10 mouse cellular contexts compared by ENCODE assay signal in the genomic region with DNA sequence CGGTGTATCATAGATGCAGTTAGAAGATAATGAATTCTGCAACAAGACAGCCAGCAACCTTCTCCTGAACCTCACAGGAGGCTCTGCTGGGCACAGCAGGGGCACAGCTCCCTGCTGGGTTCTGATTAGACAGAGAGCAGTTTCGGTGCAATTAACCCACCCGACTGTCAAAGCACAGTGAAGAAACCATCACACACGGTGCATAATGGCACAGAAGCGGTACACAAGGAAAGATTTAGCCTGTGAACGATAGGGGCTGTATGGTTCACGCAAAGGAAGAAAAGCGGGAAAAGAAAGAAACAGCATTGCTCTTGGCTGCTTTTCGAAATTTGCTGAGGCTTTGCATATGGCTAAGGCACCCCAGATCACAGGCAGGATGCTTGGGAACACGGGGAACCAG. TPM values are rescaled to one million over a fixed set of nuclear protein-coding genes. Genes with fewer than 3 reads are reported as not detected.
DNase-seq lines count a peak whose midpoint lies in the region; ATAC-seq lines count a peak whose summit lies in the region.
"Had no signal": no experiment of that assay in that cellular context is flagged by ENCODE, and none has a peak within 500 bp of the region (broad histone marks: within the 10 kb centered on the region; RNA-seq: fewer than 3 reads in every experiment).

No protein-coding gene starts in this region.

- no peaks in the 10 kb centered on the region for H3K9me3 ChIP-seq in kidney, embryonic 16.5 days (ENCODE audit: low read length)
- no peaks in the 10 kb centered on the region for H3K9me3 ChIP-seq in embryonic facial prominence, embryonic 13.5 days
- no peaks in the 10 kb centered on the region for H3K9me3 ChIP-seq in hindbrain, embryonic 11.5 days (ENCODE audit: control insufficient read depth, low read length)
- H3K9me3 ChIP-seq in neural tube, embryonic 14.5 days (ENCODE audit: control insufficient read depth, low read length): no peaks in the 10 kb centered on the region
- H3K9me3 ChIP-seq: embryonic facial prominence, embryonic 15.5 days had no signal

- no peaks in the 10 kb centered on the region for H3K36me3 ChIP-seq in kidney, embryonic 16.5 days (ENCODE audit: insufficient read depth, low read length)
- no peaks in the 10 kb centered on the region for H3K36me3 ChIP-seq in embryonic facial prominence, embryonic 13.5 days
- no peaks in the 10 kb centered on the region for H3K36me3 ChIP-seq in hindbrain, embryonic 11.5 days (ENCODE audit: control insufficient read depth, insufficient read depth, low read length)
- no peaks in the 10 kb centered on the region for H3K36me3 ChIP-seq in neural tube, embryonic 14.5 days (ENCODE audit: control insufficient read depth, insufficient read depth, low read length)
- H3K36me3 ChIP-seq: embryonic facial prominence, embryonic 15.5 days had no signal

- no peak overlapping the region for H3K4me2 ChIP-seq in kidney, embryonic 16.5 days (replicated peaks; ENCODE audit: low read depth, low read length)
- no peak overlapping the region for H3K4me2 ChIP-seq in embryonic facial prominence, embryonic 13.5 days
- no peak overlapping the region for H3K4me2 ChIP-seq in hindbrain, embryonic 11.5 days (replicated peaks; ENCODE audit: low read depth, low read length)
- H3K4me2 ChIP-seq in neural tube, embryonic 14.5 days (ENCODE audit: low read depth, low read length): peak overlapping the region; percentile 3; the same call in 1 of the 2 replicates
- H3K4me2 ChIP-seq: embryonic facial prominence, embryonic 15.5 days had no signal

- no peak for ATAC-seq in kidney, embryonic 16.5 days (ENCODE audit: low FRiP score, low TSS enrichment)
- ATAC-seq in embryonic facial prominence, embryonic 13.5 days (ENCODE audit: insufficient number of reproducible peaks, insufficient read depth, low FRiP score, low TSS enrichment, low read depth): no peak
- ATAC-seq in hindbrain, embryonic 11.5 days (ENCODE audit: low FRiP score): peak; percentile 43; the same call in 1 of the 2 replicates
- peak; percentile 74 for ATAC-seq in neural tube, embryonic 14.5 days (ENCODE audit: low read depth)

- WGBS in kidney, embryonic 16.5 days: 46% methylated on average over 10 of the region's 10 CpGs
- WGBS in embryonic facial prominence, embryonic 13.5 days: 42% methylated on average over 10 of the region's 10 CpGs
- WGBS in hindbrain, embryonic 11.5 days: 35% methylated on average over 10 of the region's 10 CpGs
- 13% methylated on average over 10 of the region's 10 CpGs for WGBS in neural tube, embryonic 14.5 days

- intact Hi-C loops in left cerebral cortex, postnatal 25 days (cut with DNase I): no loop called here

- peak overlapping the region; percentile 69; the same call in 1 of the 2 replicates for H3K27ac ChIP-seq in kidney, embryonic 16.5 days (ENCODE audit: low read length)
- peak overlapping the region; percentile 36 for H3K27ac ChIP-seq in embryonic facial prominence, embryonic 13.5 days
- H3K27ac ChIP-seq in hindbrain, embryonic 11.5 days (ENCODE audit: low read depth, low read length): no peak overlapping the region
- H3K27ac ChIP-seq in neural tube, embryonic 14.5 days (ENCODE audit: low read depth, low read length): peak overlapping the region; percentile 18; the same call in 1 of the 2 replicates

- no peak for DNase-seq in kidney, adult 9 months
- peak; percentile 32 for DNase-seq in hindbrain, embryonic 11.5 days (ENCODE audit: low spot score)
- no peak for DNase-seq in adrenal gland, adult 2 months
- no peak for DNase-seq in left cerebral cortex, postnatal 25 days (ENCODE audit: low spot score in 2 of 2)
- DNase-seq: heart, postnatal 36 days; thymus, adult 2 months had no signal

- no peaks in the 10 kb centered on the region for H3K27me3 ChIP-seq in kidney, embryonic 16.5 days (ENCODE audit: insufficient read depth, low read length)
- no peaks in the 10 kb centered on the region for H3K27me3 ChIP-seq in embryonic facial prominence, embryonic 13.5 days
- no peaks in the 10 kb centered on the region; the same call in 1 of the 2 replicates for H3K27me3 ChIP-seq in hindbrain, embryonic 11.5 days (ENCODE audit: control insufficient read depth, insufficient read depth, low read length)
- no peaks in the 10 kb centered on the region for H3K27me3 ChIP-seq in neural tube, embryonic 14.5 days (ENCODE audit: control insufficient read depth, insufficient read depth, low read length)
- H3K27me3 ChIP-seq: embryonic facial prominence, embryonic 15.5 days had no signal

- peaks cover 23% of the 10 kb centered on the region for H3K4me1 ChIP-seq in kidney, embryonic 16.5 days (ENCODE audit: insufficient read depth, low read length)
- H3K4me1 ChIP-seq in embryonic facial prominence, embryonic 13.5 days: peaks cover 31% of the 10 kb centered on the region
- no peaks in the 10 kb centered on the region for H3K4me1 ChIP-seq in hindbrain, embryonic 11.5 days (replicated peaks; ENCODE audit: control insufficient read depth, insufficient read depth, low read length)
- peaks cover 27% of the 10 kb centered on the region for H3K4me1 ChIP-seq in neural tube, embryonic 14.5 days (ENCODE audit: control insufficient read depth, insufficient read depth, low read length)

- H3K9ac ChIP-seq in kidney, embryonic 16.5 days (replicated peaks; ENCODE audit: low read length): no peak overlapping the region
- 0 out of 2 replicates have a peak overlapping the region, but pooled peaks have one; percentile 21 for H3K9ac ChIP-seq in embryonic facial prominence, embryonic 13.5 days
- no peak overlapping the region for H3K9ac ChIP-seq in hindbrain, embryonic 11.5 days (ENCODE audit: low read depth, low read length)
- H3K9ac ChIP-seq in neural tube, embryonic 14.5 days (replicated peaks; ENCODE audit: low read depth, low read length): no peak overlapping the region
- H3K9ac ChIP-seq: embryonic facial prominence, embryonic 15.5 days had no signal

- no peak overlapping the region for H3K4me3 ChIP-seq in kidney, embryonic 16.5 days (ENCODE audit: low read length)
- H3K4me3 ChIP-seq in embryonic facial prominence, embryonic 13.5 days: no peak overlapping the region
- H3K4me3 ChIP-seq in hindbrain, embryonic 11.5 days (ENCODE audit: low read depth, low read length): no peak overlapping the region
- no peak overlapping the region for H3K4me3 ChIP-seq in neural tube, embryonic 14.5 days (ENCODE audit: low read depth, low read length)
- H3K4me3 ChIP-seq: embryonic facial prominence, embryonic 15.5 days had no signal

RNA-seq across cellular contexts. Expression of gene Tmtc1, which starts 52.0 kb away (rescaled TPM):
- polyA plus RNA-seq in kidney, embryonic 16.5 days (2015; fragmentation: Nextera tagmentation; extraction: Ambion mirVana): 1.4 and 1.8 TPM in 2 replicates
- polyA plus RNA-seq in embryonic facial prominence, embryonic 13.5 days (2015; fragmentation: Nextera tagmentation; extraction: Ambion mirVana): 1.7 TPM in 2 replicates
- polyA plus RNA-seq in hindbrain, embryonic 11.5 days (2014; fragmentation: Nextera tagmentation; extraction: Ambion mirVana): 0.74 and 1.1 TPM in 2 replicates
- 6.2 and 8.5 TPM in 2 replicates for polyA plus RNA-seq in neural tube, embryonic 14.5 days (2014; fragmentation: Nextera tagmentation; extraction: Ambion mirVana)
- total RNA-seq in adrenal gland, adult 2 months (2021): 10 to 100 TPM in 1 of 2 experiments, 1 to 10 TPM in 1; 9.8 to 14.3 TPM
- 4.0 and 6.4 TPM in 2 replicates for polyA plus RNA-seq in adrenal gland, adult 2 months (2012; rRNA removed)
- 10 to 100 TPM; 47.9 to 56.8 TPM for total RNA-seq in left cerebral cortex, postnatal 25 days (2021)

Comparison
In these comparisons a context has a peak if more than half of its experiments do, and no peak if none do; other contexts are left out.
1. ATAC-seq: peak in hindbrain, embryonic 11.5 days (single experiment) and neural tube, embryonic 14.5 days (single experiment); none in kidney, embryonic 16.5 days (single experiment) and embryonic facial prominence, embryonic 13.5 days (single experiment).